Mouse (Mus musculus) E14TG2a.4 (cell line): ENCODE measurements at regions not wholly inside any gene's neighbourhood (a gene's known extent, or its start where the extent isn't known, plus 50 kb on each side); places are given as distances from the start of the nearest gene placed in this dataset.

Experiments
- CTCF ChIP-seq: conservative IDR thresholded peaks from 2 replicates; pipeline ENCODE4 v1.5.1; 2014; ENCODE audit warnings: low read length
- NANOG ChIP-seq: IDR thresholded peaks from 2 replicates; pipeline ENCODE4 v1.6.1; 2014; ENCODE audit warnings: borderline replicate concordance, low read length, mixed read lengths
- POU5F1 ChIP-seq: IDR thresholded peaks from 2 replicates; pipeline ENCODE4 v1.6.1; 2014; ENCODE audit warnings: low read length, borderline replicate concordance

- TF ChIP-seq CTCF (no peak), NANOG (no peak), POU5F1 (no peak)
Observed at GRCm38 (mm10) chr5:45105236-45105816, 305.8 kb upstream of the Ldb2 start.
